Mouse (Mus musculus) bone marrow, adult 2 months (tissue): ENCODE measurements around the gene Plekhf1.

Source experiments
- CTCF ChIP-seq: fragments of 200-500 bp; IDR thresholded peaks from 2 replicates; pipeline ENCODE4 v1.5.1; 2011; ENCODE audit warnings: low read length, control low read depth; ENCODE audit not compliant: control insufficient read depth, insufficient read depth
- POLR2A ChIP-seq: fragments of 200-500 bp; IDR thresholded peaks from 2 replicates; pipeline ENCODE4 v1.6.1; 2011; ENCODE audit warnings: low read depth, mild to moderate bottlenecking, control low read depth, low read length, borderline replicate concordance; ENCODE audit not compliant: control insufficient read depth

- no peak for TF ChIP-seq POLR2A
- peak; percentile 18; the same call in 1 of the 2 replicates for TF ChIP-seq CTCF
These were observed 60.1 kb downstream of the Plekhf1 start for GRCm38 (mm10) chr7:38167724-38168141.
